Mouse (Mus musculus): Measurements from ENCODE around the gene Ntsr2.

- TF ChIP-seq POLR2A (IDR thresholded peaks at IDR 0.05; ENCODE audit: insufficient read depth, low read depth, low read length) (no peak), CTCF (IDR thresholded peaks at IDR 0.05) (no peak), EP300 (IDR thresholded peaks at IDR 0.05; ENCODE audit: insufficient read depth, low read depth, low read length) (no peak)
These were observed 8.5 kb upstream of the Ntsr2 start for GRCm38 (mm10) chr12:16644698-16645097.

Measured in heart, adult 2 months (tissue).